Mouse (Mus musculus): ENCODE measurements around the gene Usp29.
"Not testable (repeated sequence)": the region's sequence is repeated elsewhere in the genome, so short reads cannot be mapped to it uniquely, and the experiment has no call there.

The Usp29 gene

GRCm38 (mm10) chr7:6822633-6823032 is 92.3 kb downstream of the Usp29 start:
- no peak for DNase-seq

- DNase-seq = no peak
Measured at GRCm38 (mm10) chr7:6823673-6824072, 93.3 kb downstream of the Usp29 start.

DNA sequence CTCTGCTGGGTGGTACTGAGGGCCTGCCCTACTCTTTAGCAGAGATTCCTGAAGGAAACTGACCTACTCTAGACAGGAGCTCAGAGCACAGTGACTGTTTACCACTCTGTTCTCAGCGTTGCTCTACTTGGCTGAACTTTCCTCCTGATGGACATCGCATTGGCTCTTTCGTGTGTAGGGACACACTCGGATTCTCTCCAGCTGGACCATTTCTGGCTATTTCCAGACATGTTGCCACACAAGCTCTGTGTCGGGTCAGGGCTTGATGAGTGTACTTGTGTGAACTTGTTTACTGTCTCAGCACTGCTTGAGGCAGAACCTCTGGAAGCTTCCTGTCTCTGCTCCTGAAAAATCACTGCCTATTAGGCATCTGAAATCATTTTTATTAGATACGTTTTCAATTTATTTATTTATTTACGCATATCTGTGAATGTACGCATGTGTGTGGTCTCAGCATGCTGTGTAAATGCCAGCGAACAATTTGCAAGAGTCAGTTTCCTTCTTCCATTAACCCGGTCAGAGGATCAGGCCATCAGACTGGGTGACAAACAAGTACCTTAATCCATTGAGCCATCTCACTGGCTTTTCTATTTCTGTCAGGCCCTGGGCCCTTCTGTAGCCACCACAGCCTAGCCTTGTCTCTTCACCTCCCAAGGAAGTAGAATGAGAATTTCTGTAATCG is 95.7 kb downstream of the Usp29 start:
- DNase-seq = no peak

GRCm38 (mm10) chr7:6829148-6829547 is 98.8 kb downstream of the Usp29 start:
- no peak for DNase-seq

DNA sequence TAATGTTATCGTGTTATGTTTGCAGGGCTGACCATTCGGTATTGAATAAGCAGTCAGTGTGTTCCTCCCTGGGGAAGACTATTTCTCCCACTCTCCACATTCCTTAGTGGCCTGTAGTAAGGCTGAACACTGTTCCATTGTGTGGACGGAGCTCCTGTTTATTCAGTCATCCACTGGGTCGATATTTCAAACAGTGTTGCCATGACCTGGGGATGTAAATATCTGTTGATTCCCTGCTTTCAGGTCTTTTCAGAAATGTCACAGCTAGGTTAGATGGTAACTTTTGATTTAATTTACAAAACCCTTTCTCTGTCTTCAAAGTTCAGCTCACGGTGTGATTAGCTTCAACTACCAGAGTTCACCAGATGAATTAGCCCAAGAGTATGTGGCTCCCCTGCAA is 104.6 kb downstream of the Usp29 start:
- DNase-seq = no peak

GRCm38 (mm10) chr7:6835351-6835750 is 105.0 kb downstream of the Usp29 start:
- no peak for DNase-seq

DNA sequence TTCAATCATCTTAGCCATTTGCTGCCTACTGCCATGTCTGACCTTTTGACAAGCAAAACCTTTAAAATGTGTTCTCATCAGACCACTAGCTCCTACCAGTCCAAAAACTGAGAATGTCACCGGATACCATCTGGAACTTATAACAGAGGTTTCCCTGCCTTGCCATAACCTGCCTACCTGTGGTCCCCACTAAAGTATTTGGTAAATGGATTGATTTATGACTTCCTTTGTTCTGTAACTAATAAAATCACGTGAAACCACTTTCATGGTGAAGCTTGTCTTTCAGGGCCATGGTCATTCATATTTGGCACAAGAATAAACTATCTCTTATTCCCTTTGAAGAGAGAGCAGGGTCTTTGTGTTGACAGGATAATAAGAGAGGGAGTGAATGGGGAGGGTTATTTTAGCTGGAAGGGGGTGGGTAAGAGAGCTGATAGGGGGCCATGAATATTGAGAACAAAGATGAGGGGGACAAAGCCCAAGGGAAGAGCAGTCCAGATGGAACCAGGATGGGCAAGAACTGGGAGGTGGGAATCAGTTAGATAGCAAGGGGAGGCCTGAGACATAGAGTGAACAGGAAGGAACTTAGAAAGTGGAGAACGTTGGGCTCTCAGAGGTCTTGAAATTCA is 107.0 kb downstream of the Usp29 start:
- no peak for DNase-seq

- DNase-seq = no peak
Measured at GRCm38 (mm10) chr7:6837926-6838554, 107.7 kb downstream of the Usp29 start.

DNA sequence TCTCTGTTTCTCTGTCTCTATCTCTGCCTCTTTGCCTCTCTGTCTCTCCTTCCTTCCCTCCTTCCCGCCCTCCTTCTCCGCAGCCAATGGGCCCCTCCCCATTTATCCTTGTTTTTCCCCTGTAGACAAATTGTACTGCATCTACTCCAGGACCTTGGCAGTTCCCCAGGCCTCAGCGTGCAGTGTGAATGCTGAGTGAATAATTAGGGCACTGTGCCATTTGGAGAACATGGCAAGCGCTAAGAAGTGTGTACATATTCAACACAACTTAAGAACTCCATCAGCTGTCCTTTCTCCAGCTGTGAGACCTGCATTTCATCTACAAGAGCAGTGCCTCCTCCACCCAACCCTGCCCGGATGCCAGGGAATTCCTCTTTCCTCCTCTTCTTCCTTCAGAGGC is 110.5 kb downstream of the Usp29 start:
- DNase-seq = peak; percentile 37

DNA sequence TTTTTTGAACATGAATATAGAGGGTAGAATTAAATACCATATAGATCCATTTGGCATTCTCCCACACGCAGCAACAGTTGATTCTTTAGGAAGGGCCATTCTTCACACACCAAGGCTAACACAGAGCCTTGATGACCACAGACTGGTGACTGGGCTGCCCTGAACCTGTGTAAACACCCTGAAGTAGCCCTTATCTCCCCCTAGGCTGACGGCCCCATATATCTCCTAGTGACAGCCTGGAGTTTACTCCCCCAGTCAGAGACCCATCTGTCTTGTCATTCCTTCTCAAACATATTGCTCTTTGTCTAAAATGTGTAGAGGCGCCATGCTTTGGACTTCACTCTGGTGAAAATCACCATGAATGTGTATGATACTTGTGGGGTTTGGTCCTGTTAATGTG is 119.1 kb downstream of the Usp29 start:
- no peak for DNase-seq

DNA sequence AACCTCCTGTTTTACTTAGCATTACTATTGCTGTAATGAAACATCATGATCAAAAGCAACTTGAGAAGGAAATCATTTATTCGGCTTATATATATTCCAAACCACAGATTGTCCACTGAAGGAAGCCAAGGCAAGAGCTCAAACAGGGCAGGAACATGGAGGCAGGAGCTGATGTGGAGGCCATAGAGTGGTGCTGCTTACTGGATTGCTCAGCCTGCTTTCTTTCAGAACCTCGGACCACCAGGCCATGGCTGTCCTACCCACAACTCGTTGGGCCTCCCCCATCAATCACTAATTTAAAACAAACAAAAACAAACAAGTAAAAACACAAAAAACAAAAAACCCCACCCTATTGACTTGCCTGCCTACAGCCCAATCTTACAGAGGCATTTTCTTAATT is 119.9 kb downstream of the Usp29 start:
- DNase-seq = no peak

GRCm38 (mm10) chr7:6851256-6851655 is 120.9 kb downstream of the Usp29 start:
- DNase-seq = no peak

- DNase-seq = no peak
Measured at GRCm38 (mm10) chr7:6851717-6852503, 121.5 kb downstream of the Usp29 start.

GRCm38 (mm10) chr7:6855613-6856405 is 125.4 kb downstream of the Usp29 start:
- no peak for DNase-seq

GRCm38 (mm10) chr7:6858694-6859270 is 128.4 kb downstream of the Usp29 start:
- no peak for DNase-seq

DNA sequence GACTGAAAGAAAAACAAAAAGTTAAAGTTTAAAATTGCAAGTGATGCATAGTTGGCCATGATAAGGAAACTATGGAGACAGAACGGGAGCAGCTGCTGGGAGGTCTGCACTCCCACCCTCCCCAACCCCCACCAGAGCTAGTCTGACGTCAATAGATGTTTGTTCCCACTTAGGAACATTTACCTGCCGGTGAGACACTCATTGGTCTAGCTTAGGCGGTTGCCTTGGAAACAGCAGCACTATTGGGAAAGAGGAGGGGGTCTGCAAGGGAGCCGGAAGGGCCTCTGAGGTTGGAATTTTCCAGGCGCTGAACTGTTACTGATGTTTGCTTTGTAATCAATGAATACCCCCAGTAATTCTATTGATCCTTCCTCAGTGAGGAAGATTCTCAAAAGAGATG is 130.3 kb downstream of the Usp29 start:
- DNase-seq = no peak

- DNase-seq = peak; percentile 77
Measured at GRCm38 (mm10) chr7:6866351-6866750, 136.0 kb downstream of the Usp29 start.

DNA sequence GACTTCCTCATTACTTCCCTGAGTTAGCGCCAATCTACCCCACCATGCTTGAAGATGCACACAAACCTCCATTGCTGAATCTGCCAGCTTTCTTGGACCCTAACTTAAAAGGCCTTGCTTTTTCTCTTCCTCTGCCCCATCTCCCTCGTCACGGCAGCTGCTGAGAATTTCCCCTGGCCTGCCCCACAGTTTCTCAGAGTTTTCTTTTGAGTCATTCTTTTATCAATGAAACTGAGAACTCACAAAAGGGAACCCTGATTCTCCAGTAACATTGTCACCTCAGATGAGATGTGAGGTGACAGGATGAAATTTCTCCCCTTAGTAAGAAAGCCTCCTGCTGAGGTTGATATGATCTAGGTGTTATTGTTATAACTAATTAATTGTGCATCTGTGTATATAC is 138.5 kb downstream of the Usp29 start:
- no peak for DNase-seq

GRCm38 (mm10) chr7:6869556-6869955 is 139.2 kb downstream of the Usp29 start:
- no peak for DNase-seq

DNA sequence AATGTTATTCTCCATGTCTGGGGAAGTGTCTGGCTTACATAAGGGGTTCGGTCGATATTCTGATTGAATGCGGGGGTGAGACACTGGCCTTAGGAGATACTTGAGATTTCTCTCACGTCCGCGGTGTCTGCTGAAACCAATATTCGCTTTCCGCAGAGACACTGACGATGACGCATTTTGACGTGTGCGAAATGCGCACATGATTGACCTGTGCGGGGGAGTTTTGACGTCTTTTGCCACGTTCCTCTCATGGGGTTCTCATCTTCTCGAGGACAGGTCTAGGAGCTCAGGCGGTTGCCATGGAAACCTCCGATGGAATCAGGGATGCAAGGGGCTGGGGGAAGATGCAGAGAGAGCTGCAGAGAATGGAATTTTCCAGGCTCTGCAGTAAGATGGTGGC is 144.1 kb downstream of the Usp29 start:
- no peak for DNase-seq

DNA sequence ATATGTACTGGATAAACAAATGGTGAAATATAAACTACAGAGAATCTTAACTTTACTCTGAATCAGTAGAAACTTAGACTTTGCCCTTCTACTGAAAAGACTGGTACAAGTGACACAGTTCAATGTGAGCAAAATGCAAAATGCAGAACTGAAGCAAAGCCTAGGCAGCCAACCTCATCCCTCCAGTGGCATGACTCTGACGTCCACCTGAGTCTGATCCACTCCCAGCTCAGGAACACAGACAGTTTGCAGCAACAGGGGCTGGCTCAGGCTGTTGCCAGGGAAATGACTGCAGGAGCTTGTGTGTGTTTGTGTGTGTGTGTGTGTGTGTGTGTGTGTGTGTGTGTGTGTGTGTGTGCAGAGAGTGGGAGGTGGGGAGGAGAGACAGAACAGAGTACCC is 147.8 kb downstream of the Usp29 start:
- no peak for DNase-seq

DNA sequence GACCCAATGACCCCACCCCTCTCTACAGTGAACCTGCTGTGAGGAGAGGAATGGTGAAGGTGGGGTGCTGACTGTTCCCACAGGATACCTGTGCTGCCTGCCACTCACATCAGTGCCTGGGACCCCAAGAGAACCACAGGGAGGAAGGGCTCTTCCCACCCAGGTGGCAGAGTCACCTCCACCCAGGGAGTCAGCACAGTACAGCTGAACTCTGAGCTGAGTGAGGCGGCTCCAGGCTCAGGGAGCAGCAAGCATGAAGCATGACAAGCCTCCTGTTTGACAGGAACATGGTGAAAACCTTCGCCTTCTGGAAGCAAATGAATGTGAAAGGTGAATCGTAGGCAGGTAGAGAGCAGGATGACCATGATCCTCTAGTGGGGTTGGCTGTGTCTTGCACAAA is 148.5 kb downstream of the Usp29 start:
- not testable (repeated sequence) for DNase-seq
